Mouse (Mus musculus) kidney, postnatal 14 days (tissue): ENCODE measurements at regions not wholly inside any gene's neighbourhood (a gene's known extent, or its start where the extent isn't known, plus 50 kb on each side); places are given as distances from the start of the nearest gene placed in this dataset.
A peak's percentile ranks its signal among the peaks of the same experiment; 100 is the strongest.

Experiments used
- DNase-seq: peaks from one replicate; pipeline ENCODE4 v3.0.0; 2022; ENCODE audit warnings: mixed read lengths

DNA sequence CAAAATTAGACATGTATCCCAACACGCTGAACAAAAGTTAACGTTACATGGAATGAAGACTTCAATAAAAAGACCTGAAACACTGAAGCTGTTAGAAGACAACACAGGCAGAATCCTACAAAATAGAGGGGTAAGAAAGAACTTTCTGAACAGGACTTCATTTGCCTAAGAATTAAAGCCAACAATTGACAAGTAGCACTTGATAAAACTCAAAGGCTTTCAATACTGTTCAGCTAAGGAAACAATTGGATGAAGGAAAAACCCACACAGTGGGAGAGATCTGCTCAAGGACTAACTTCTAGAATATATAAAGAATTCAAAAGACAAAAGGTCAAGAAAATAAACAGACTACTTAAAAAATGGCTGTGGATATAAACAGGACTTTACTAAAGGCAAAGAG is 535.2 kb upstream of the Adamts9 start:
- no peak for DNase-seq

DNA sequence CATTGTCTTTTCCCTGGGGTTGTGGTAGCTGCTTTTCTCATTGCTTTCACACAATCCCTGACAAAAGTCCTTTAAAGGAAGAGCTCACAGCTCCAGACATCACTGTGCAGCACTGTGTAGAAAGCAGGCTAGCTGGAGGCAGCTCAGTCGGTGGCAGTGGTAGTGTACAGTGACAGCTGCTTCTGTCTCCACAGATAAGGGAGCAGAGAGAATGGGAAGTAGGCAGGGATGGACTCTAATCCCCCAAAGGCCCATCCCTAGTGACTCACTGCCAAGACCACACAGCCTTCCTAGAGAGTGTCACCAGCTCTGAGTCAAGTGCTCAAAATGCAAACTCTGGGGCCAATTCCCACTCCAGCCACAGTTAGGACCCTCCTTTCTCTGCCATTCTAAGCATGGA is 531.7 kb upstream of the Adamts9 start:
- no peak for DNase-seq

- DNase-seq = no peak
Observed at GRCm38 (mm10) chr6:93467867-93468266, 524.6 kb upstream of the Adamts9 start.

DNA sequence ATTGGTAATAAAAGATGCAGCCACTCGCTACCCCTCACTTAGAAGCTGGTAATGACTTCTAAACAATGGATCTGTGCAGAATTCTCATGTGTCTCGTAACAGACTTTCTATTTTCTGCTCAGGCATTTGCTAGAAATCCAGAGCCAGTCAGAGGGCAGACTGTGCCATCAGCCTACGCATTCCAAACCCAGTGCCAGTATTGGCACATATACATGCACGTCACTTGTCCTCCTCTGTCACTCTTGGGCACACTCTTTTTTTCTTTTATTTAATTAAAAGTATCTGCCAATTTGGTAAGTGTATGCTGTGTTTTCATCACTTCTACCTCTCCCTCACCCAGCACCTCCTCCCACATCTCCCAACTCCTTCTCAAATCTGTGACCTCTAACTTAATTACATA is 519.6 kb upstream of the Adamts9 start:
- DNase-seq = no peak

- DNase-seq = no peak
Observed at GRCm38 (mm10) chr6:93461374-93461773, 518.1 kb upstream of the Adamts9 start.

- DNase-seq = no peak
Observed at GRCm38 (mm10) chr6:93457613-93458012, 514.3 kb upstream of the Adamts9 start.

GRCm38 (mm10) chr6:93456383-93457033 is 513.2 kb upstream of the Adamts9 start:
- no peak for DNase-seq

DNA sequence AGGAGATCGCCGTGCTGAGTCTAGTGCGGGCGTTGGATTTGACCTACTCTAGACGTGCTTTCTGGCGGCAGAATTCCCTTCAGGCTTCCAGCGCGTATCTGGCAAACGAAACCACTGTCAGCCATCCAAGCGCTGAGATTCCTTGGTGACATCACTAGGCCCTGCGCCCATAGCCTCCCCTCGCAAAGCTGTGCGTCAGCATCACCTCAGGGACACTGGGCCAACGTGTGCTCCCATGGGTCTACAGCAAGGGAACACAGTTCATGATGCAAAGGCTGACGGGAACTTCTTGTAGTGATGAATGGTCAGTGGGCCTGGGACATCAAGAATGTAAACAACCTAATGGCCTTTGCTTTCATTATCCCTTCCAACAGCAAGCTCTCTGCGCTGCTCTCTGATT is 502.3 kb upstream of the Adamts9 start:
- peak; percentile 73 for DNase-seq

GRCm38 (mm10) chr6:93445124-93445523 is 501.8 kb upstream of the Adamts9 start:
- peak; percentile 53 for DNase-seq

DNA sequence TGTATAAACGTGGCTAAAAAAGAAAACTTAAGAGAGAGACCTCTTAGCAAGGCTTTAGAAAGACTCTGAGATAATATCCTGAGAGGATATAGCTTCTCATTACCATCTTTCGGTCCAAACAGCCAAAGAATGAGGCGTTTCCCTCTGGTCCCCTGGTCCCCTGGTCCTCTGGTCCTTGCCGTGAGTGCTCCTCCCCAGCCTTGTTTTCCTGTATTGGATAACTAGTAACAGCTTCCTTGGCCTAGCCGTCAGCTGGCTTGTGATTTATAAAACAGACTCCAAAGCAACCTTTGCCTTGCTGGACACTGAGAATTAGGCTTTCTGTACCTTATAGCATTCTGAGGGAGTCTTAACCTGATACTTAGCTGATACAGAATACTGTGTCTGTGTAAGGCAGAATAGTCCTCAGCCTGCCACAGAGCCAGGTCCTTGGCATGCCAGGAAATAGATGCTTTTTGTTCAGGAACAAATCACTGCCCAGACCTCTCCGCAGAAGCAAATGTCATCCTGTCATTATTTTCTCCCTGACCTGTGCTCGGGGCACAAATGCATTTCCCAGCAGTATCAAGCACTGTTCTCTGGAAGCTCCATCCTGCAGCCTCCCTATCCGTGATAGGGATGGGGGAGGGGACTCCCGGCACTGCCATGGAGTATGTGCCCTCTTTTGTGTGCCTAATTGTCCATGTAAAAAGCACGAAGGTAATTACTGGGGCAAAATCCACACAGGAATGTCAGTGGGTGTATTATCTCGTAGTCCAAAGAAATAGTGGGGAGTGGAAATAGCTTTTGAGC is 500.7 kb upstream of the Adamts9 start:
- peak; percentile 12 for DNase-seq

DNA sequence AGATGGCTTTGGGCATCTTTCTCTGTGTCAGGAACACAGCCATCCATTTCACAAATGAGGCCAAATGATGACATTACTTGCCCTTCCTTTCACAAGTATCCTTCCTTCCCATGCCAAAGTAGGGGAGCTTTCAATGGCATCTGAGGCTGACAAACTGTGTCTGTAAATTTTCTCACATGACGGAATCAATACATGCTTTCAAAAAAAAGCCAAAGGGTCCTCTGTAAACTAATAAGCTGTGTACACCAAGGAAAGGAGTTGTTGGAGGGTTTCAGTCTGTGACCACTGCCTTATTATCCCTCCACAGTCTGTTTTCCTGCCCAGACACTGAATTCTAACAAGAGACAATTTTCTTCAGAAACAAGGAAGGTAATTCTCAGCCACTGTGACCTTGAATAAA is 490.2 kb upstream of the Adamts9 start:
- DNase-seq = no peak

GRCm38 (mm10) chr6:93426141-93426540 is 482.8 kb upstream of the Adamts9 start:
- DNase-seq = no peak

- DNase-seq = no peak
Observed at GRCm38 (mm10) chr6:93422906-93423305, 479.6 kb upstream of the Adamts9 start.

GRCm38 (mm10) chr6:93422253-93422652 is 479.0 kb upstream of the Adamts9 start:
- DNase-seq = no peak

- no peak for DNase-seq
Observed at GRCm38 (mm10) chr6:93417625-93418024, 474.3 kb upstream of the Adamts9 start.

DNA sequence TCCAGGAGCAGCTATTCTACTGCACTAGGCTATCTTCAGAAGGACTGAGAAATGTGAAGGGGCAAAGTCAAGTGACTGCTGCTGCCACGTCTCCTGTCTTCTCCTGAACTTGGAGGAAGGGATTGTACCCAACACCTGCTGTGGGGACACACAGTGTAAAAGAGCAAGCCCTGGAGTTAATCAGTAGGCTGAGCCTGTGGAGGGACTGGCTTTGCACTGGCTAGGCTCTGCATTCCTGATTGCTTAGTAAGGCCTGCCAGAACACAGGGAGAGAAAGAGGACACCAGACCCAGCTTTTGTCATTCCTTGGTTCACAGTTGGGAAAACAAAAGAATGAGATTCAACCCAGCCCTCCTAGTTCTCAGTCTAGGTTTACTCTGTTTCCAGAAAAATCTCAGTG is 472.7 kb upstream of the Adamts9 start:
- DNase-seq = peak; percentile 8

DNA sequence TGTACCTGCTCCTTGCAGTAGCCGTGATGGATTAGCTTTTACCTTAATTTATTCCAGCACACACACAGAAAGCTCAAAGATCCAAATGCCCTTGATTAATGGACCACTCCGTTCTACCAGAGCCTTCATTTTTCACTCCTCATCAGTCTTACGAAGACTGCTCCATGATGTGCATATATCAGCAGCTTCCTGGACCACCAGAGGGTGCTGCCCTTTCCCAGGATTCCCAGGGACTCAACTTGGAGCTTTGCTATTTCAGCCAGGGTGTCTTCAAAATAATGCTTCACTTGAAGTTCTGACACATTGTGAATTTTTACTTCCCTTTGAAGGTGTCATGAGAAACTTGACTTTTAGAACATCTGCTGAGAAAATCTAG is 467.8 kb upstream of the Adamts9 start:
- DNase-seq = no peak

- peak; percentile 65 for DNase-seq
Observed at GRCm38 (mm10) chr6:93410416-93411076, 467.3 kb upstream of the Adamts9 start.

DNA sequence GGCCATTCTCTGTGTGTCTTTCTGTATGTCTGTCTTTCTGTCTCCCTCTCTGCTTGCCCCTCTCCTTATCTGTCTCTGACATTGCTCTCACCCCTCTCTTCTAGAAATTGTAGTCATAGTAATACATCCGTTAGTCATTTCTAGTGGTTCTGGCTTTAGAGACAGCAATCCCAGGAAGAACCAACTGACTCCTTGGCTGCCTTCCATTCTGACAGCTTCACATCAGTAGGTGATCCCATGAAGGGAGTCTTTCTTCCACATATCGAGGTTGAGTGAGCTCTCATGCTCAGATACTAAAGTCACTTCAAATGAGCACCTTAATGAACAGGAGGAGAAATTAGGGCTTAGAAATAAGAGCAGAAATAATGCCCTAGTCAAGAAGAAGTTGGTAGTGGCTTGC is 455.3 kb upstream of the Adamts9 start:
- no peak for DNase-seq

DNA sequence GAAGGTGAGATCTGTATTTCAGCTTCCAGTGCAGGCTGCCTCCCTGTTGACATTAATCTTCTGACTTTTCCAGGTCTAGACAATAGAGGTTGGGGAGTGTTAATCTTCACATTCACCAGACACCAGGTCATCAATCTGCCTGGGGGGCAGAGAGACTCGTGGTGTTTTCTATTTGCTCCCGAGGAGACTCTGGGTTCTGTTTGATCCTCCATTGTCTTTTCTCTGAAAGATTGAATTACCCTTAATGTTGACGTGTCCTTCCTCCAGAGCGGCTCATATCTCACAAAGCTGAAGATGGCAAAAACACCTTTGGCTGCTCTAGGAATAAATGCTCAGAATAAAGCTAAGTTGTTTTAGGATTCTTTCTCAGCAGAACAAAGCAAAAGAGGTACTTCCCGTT is 453.8 kb upstream of the Adamts9 start:
- DNase-seq = no peak

DNA sequence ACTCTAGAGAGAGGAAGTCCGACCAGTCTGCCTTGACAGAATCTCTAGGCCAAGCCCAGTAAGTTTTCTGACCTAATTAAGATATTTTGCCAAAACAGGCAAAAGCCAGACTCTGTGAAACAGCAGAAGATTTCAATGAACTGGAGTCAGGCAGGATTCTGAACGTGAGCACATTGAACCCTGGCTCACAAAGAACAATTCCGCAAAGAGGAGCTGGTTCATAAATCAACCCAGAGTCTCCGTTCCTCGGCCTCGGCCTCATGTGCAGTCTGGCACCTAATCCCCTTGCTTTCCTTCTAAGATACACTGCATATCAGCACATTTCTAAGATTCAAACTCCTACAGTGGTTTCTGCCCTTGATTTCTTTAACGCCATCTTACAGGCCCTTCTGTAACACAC is 452.7 kb upstream of the Adamts9 start:
- DNase-seq = peak; percentile 41

DNA sequence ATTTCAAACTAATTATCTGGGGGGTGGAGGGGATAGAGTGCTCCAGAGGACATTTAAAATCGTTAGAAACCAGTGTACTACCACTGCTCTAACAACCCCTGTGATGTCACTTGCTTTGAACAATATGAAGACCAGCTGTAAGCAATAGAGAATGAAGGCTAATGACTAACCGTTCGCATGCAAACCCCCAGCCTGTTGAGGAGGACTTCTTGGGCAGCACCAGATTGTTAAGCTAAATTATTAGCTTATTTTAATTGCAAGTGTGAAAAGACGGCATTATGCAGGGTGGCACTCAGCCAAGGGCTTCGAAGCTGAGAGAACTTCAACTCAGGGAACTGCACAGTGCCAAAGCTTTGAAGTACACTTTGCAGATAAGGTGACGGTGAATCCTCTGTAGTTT is 452.0 kb upstream of the Adamts9 start:
- DNase-seq = peak; percentile 43

DNA sequence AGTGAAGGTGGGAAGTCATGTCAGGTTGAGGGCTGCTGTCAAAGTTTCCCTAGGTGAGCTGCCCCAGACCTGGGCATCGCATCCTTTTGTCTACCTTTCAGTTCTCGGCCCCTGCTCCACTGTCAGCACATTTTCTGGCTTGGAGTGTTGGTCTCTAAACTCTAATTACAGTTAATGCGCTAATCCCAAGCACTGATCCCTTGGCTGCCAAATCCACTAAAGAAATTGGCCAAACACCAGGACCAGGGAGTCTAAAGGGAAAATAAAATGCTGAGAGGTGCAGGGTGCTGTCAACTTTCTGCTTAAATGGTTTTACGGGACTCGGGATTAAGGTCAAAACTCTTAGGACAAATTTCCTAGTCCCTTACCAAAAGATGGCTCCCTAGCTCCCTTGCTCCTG is 450.3 kb upstream of the Adamts9 start:
- peak; percentile 18 for DNase-seq

DNA sequence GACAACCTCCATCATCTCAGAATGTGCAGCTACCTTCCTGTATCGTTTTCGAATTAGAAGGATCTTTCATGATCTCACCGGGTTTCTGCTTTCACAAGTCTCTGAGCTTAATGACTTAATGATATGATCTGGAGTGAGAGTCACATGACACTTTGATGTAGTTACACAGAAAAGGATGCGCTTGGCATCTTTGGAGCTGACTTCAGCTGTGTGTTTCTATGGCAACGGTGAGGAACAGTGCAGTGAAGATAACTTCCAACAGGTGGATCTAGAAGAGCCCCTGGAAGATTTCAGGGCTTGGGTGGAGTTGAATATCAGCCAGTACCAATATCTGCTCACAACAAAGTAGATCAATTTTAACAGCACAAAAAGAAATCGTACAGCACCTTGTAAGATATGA is 449.1 kb upstream of the Adamts9 start:
- no peak for DNase-seq
